Mouse (Mus musculus): ENCODE measurements around the gene Ankrd54.

DNA sequence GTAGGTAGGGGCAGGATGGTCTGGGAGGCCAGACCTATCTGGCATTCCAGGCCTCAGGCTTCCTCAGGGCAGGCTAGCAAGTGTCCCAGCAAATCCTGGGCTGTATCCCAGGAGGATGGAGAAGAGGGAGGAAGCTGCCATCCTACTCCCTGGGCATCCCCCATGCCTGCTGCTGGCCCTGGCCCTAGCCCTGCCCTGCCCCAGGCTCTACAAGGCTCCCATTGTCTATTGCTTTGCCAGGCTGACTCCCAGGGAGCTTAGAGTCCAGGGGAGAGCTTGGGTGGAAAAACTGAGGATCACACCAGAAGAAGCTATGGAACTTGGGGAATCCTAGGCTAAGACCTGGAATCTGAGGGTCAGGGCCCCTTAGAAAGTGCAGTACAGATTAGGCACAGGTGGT is 38.8 kb upstream of the Ankrd54 start:
- no peak for TF ChIP-seq CTCF (IDR thresholded peaks at IDR 0.05; ENCODE audit: low read depth)
- no peak for TF ChIP-seq EP300 (IDR thresholded peaks at IDR 0.05; ENCODE audit: low read depth)
